Mouse (Mus musculus) limb, embryonic 10.5 days (tissue): ENCODE data around the gene Pcgf5. TPM values are rescaled to one million over a fixed set of nuclear protein-coding genes. Genes with fewer than 3 reads are reported as not detected.
A peak's percentile ranks its signal among the peaks of the same experiment; 100 is the strongest.

Experiments
- DNase-seq: peaks from one replicate; pipeline ENCODE4 v3.0.0-alpha.2; 2017; ENCODE audit warnings: low spot score
- H3K27ac ChIP-seq: fragments of 300-500 bp; sonication (generic); 2 replicates; pipeline ENCODE4 v1.5.1; 2016; ENCODE audit warnings: mild to moderate bottlenecking
- H3K27me3 ChIP-seq: fragments of 300-500 bp; sonication (generic); 2 replicates; pipeline ENCODE4 v1.6.1; 2016; ENCODE audit warnings: low read depth, mild to moderate bottlenecking; ENCODE audit not compliant: poor library complexity, severe bottlenecking
- H3K36me3 ChIP-seq: fragments of 300-500 bp; sonication (generic); 2 replicates; pipeline ENCODE4 v1.6.1; 2016; ENCODE audit warnings: mild to moderate bottlenecking, moderate library complexity
- H3K4me1 ChIP-seq: fragments of 300-500 bp; sonication (generic); 2 replicates; pipeline ENCODE4 v1.6.1; 2016
- H3K4me3 ChIP-seq: fragments of 300-500 bp; sonication (generic); 2 replicates; pipeline ENCODE4 v1.5.1; 2016; ENCODE audit warnings: mild to moderate bottlenecking, moderate library complexity
- H3K9me3 ChIP-seq: fragments of 300-500 bp; sonication (generic); replicated peaks from 2 replicates; pipeline ENCODE4 v1.6.1; 2016; ENCODE audit warnings: mild to moderate bottlenecking
- WGBS: fragments of 180-500 bp; shearing (Covaris S2); methylation state at CpG from one replicate; pipeline ENCODE4 v1.1.7; 2016; 5-methylcytosine and 5-hydroxymethylcytosine counted together
- polyA plus RNA-seq: library from polyadenylated mRNA; unstranded; fragments of >200 nt; fragmentation: Nextera tagmentation; extraction: Ambion mirVana; gene quantifications from 2 replicates; pipeline ENCODE4 v1.2.1, GENCODE M21; 2016

The Pcgf5 gene
- polyA plus RNA-seq: 2.9 and 4.5 TPM in 2 replicates

DNA sequence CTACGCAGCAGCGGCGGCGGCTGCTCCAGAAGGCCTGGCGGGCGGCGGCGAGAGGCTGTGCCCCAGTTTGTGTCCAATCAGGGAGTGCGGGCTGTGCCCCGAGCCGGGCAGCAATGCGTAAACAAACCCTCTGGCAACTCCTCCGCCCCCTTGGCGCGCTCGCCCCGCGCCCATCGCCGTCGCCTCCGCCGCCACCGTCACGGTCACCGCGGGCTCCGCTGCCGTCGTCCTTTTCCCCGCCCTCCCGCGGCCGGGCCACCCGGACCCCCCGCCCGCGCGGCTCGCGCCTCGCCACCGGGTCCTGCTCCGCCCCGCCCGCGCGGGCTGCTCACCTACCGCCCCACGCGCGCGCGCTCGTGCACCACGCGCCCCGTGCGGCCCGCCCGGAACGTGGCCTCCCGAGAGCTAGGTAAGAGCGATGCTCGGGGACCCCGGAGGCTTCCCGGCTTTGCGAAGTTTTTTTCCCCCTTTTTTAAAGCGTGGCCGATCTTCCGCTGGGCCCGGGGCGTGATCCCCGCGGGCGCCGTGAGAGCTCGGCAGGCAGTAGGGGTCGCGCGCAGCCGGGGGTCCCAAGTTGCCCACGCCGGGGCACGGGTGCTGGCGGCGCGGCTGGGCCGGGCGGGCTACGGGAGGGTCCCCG lies at the start of gene Pcgf5:
TSS of gene Pcgf5 (plus strand) at position 149 of the 640 bp plus-strand sequence.
- H3K27me3 ChIP-seq: peaks cover 76% of the 10 kb centered on the region
- peak within 1 kb of the TSS; percentile 77 for H3K4me3 ChIP-seq
- H3K4me1 ChIP-seq: peaks cover 22% of the 10 kb centered on the region
- WGBS: under 1% methylated on average over 69 of the region's 92 CpGs
- DNase-seq: peak; percentile 73
- no peaks in the 10 kb centered on the region for H3K36me3 ChIP-seq
- peak within 1 kb of the TSS; percentile 77 for H3K27ac ChIP-seq
- no peaks in the 10 kb centered on the region for H3K9me3 ChIP-seq

DNA sequence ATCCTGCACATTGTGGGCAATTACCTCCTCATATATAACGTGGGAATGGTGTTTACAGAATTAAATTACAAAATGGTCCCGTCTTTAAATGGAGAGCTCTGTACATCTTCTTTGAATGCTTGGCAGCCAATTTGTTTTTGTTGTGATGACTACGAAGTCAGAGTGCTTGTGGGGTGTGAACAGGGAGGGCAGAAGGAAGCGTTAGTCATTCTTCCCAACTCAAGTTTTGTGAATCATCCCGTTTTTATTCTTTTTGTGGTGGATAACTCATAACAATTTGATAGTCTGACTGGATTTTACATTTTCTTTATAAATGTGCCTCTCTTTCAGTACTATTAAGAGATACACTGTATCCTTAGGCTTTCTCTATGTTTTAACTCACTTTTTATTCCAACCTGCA lies 42.6 kb upstream of the Pcgf5 start:
- no peaks in the 10 kb centered on the region for H3K27me3 ChIP-seq
- no peaks in the 10 kb centered on the region for H3K9me3 ChIP-seq
- H3K4me1 ChIP-seq: no peaks in the 10 kb centered on the region
- H3K27ac ChIP-seq: no peak overlapping the region
- no peaks in the 10 kb centered on the region for H3K36me3 ChIP-seq
- H3K4me3 ChIP-seq: no peak overlapping the region
- 74% methylated on average over 5 of the region's 5 CpGs for WGBS
- DNase-seq: no peak

DNA sequence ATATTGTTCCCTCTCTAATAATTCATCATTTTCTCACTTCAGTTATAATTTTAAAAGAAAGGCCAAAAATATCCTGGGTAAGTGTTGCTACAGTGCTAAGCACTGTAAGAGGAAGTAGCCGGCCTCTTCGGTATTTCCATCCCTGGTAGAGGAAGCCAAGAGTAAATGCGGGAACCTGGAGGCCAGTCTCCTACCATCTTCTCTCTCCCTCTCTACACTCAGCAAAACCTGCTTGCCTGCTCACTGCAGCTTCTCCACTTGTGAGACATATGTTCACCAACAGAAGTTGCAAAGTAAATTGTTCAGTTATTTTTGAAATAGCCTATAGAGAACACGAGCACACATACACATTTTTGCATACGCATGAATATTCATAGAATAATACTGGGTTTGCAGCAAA lies 34.1 kb upstream of the Pcgf5 start:
- H3K36me3 ChIP-seq: no peaks in the 10 kb centered on the region
- DNase-seq: no peak
- H3K27ac ChIP-seq: no peak overlapping the region
- no peaks in the 10 kb centered on the region for H3K4me1 ChIP-seq
- H3K27me3 ChIP-seq: no peaks in the 10 kb centered on the region
- 93% methylated on average over 5 of the region's 5 CpGs for WGBS
- H3K9me3 ChIP-seq: no peaks in the 10 kb centered on the region
- H3K4me3 ChIP-seq: no peak overlapping the region

DNA sequence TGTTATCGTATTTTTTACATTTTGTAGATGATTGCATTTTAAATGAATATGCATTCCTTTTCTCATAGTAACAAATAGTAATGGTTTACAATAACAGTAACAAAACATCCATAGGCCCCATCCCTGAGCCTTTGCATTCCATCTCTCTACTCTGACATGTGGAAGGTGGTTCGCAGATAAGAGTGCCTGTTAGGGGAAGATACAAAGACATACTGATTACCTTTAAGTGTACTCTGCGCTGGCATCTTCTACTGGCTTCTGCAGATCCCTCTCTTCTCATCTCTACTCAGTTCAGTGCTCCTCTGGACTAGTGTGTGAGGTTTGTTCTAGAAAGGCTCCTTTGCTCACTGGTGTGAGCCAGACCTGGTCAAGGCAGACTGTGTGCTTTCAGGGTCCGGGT lies 28.4 kb upstream of the Pcgf5 start:
- Histone ChIP-seq H3K27me3 (no peaks in the 10 kb centered on the region), H3K4me3 (no peak overlapping the region), H3K4me1 (no peaks in the 10 kb centered on the region), H3K9me3 (no peaks in the 10 kb centered on the region), H3K27ac (no peak overlapping the region), H3K36me3 (no peaks in the 10 kb centered on the region)
- DNase-seq: no peak
- WGBS: 85% methylated on average over 4 of the region's 4 CpGs

DNA sequence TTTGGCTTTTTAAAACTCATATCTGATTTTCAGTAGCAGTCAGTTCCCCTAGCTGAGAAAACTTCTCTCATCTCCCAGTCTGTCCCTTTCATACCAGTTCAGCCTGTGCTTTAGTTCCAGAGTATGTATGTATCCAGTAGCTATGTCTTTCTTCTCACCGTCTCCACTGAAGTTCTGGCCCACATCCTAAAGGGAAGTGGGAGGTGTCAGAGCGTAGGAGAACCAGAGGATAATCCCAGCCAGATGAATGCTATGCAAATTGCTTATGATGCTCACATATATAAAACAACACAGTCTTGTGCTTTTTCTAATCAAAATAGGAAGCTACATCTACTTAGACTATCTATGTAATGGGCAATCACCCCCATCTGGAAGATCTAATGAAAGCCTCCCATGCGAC lies 27.0 kb upstream of the Pcgf5 start:
- 95% methylated on average over 3 of the region's 3 CpGs for whole genome bisulfite sequencing
- H3K27ac ChIP-seq: no peak overlapping the region
- no peak overlapping the region for H3K4me3 ChIP-seq
- H3K27me3 ChIP-seq: no peaks in the 10 kb centered on the region
- H3K9me3 ChIP-seq: no peaks in the 10 kb centered on the region
- no peak for DNase-seq
- no peaks in the 10 kb centered on the region for H3K4me1 ChIP-seq
- no peaks in the 10 kb centered on the region for H3K36me3 ChIP-seq

DNA sequence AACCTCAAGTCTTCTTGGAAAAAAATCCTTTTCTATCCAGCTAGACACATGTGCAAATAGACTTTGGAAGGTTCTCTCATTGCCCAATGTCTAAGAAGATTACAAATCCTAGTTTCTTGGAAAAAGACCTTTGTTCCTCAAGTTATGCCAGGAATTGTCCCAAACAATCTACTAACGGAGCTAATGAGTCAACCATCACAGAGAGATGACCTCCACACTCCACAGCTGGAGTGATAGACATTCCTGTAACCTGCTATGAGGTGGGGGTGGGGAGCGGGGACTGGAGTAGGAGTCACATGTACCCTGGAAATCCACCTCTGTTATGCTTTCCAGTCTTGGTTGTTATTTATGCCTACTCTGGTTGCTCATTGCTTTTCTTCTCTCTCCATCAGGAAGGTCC lies 24.8 kb upstream of the Pcgf5 start:
- H3K4me1 ChIP-seq: no peaks in the 10 kb centered on the region
- H3K36me3 ChIP-seq: no peaks in the 10 kb centered on the region
- no peaks in the 10 kb centered on the region for H3K27me3 ChIP-seq
- no peak for DNase-seq
- H3K27ac ChIP-seq: no peak overlapping the region
- H3K9me3 ChIP-seq: no peaks in the 10 kb centered on the region
- H3K4me3 ChIP-seq: no peak overlapping the region
- 69% methylated on average over 2 of the region's 2 CpGs for WGBS

DNA sequence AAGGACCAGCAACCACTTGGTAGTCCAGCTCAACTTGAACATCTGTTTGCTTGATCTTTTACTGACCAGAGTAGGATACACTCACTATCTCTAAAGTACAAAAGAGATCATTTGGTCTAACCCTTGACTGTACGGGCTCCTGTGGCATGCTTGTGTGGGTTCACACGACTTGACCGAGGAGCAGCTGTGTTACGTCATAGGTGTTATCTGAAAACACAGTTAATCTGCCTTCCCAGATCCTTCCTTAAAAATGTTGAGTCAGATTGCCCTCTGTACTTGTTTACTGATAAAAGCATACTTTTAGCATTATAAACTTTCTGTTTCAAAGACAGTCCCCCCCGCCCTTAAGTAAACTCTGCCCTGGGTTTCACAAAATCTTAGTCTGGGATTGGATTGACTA lies 19.4 kb upstream of the Pcgf5 start:
- Histone ChIP-seq H3K27ac (no peak overlapping the region), H3K4me3 (no peak overlapping the region), H3K27me3 (no peaks in the 10 kb centered on the region), H3K36me3 (no peaks in the 10 kb centered on the region), H3K9me3 (no peaks in the 10 kb centered on the region), H3K4me1 (no peaks in the 10 kb centered on the region)
- DNase-seq: no peak
- 84% methylated on average over 5 of the region's 5 CpGs for WGBS

DNA sequence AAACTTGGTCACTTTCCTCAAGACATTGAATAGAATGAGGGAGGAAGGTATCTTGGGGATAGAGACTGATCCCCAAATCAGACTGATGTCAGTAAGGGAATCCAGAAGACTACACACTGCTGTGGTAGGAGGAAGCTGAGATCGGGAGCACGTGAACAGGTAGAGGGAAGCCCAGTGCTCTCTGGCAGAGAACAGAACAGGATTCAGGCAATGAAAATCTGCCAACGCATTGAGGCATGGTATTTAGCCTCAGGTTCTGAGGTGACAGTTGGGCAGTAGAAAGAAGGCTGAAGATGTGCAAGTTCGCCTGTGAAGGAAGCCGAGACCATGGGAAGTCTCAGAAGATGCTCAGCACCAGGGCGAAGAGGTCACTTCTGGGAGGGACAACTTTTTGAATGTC lies 733 bp upstream of the Pcgf5 start:
- 24% methylated on average over 6 of the region's 6 CpGs for WGBS
- Histone ChIP-seq H3K4me1 (peaks cover 22% of the 10 kb centered on the region), H3K9me3 (no peaks in the 10 kb centered on the region), H3K36me3 (no peaks in the 10 kb centered on the region), H3K4me3 (peak overlapping the region; percentile 77), H3K27ac (no peak overlapping the region), H3K27me3 (peaks cover 76% of the 10 kb centered on the region)
- no peak for DNase-seq

DNA sequence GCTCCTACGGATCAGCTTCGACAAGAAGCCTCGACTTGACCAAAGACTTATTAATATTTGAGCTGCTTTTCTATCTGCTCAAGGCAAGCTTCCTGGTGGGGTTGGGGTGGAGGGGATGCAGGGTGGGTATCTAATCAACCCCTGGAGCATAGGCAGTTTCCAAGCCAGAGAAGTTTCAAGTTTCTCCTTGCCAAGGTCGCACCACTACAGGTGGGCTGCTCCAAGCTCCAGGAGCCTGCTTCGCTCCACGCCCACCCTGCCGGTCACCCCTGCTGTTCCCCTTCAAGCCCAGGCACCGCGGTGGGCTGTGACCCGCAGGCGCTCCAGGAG lies 313 bp upstream of the Pcgf5 start:
- Histone ChIP-seq H3K36me3 (no peaks in the 10 kb centered on the region), H3K27ac (peak overlapping the region; percentile 77), H3K4me1 (peaks cover 22% of the 10 kb centered on the region), H3K27me3 (peaks cover 76% of the 10 kb centered on the region), H3K4me3 (peak overlapping the region; percentile 77), H3K9me3 (no peaks in the 10 kb centered on the region)
- under 1% methylated on average over 11 of the region's 11 CpGs for WGBS
- no peak for DNase-seq

DNA sequence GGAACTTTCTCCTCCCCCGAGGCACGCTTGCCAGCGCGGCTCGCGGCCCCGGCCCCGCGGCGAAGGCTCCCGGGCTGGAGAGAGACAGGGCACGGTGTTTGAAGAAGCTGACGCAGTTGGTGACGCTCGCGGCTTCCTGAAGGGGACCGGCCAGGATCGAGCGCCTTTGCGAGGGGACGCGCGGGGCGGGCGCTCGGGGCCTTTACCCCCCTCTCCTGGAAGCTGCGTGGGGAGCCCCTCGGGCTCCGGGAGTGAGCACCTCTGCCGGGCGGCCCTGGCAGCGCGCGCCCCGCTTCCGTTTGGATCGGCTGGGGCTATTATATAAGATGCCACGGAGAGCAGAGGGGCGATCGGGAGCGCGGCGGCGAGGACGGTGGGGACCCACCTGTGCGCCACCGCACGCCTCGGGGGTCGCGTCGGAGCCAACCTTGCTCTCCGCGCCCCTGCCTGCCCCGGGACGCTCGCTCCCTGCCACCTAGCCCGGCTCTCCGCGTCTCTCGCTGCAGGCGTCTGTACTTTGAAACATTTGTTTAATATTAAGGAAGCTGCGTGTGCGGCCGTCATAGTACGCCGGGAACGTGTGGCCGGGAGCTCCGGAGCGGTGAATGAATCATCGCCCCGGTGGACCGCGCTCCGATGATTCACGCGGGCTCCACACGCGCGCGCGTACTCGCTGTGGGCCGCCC lies 835 bp downstream of the Pcgf5 start:
- H3K27ac ChIP-seq: peak overlapping the region; percentile 77
- H3K9me3 ChIP-seq: no peaks in the 10 kb centered on the region
- DNase-seq: peak; percentile 63
- H3K36me3 ChIP-seq: no peaks in the 10 kb centered on the region
- H3K4me3 ChIP-seq: peak overlapping the region; percentile 77
- under 1% methylated on average over 85 of the region's 85 CpGs for WGBS
- peaks cover 76% of the 10 kb centered on the region for H3K27me3 ChIP-seq
- peaks cover 22% of the 10 kb centered on the region for H3K4me1 ChIP-seq

DNA sequence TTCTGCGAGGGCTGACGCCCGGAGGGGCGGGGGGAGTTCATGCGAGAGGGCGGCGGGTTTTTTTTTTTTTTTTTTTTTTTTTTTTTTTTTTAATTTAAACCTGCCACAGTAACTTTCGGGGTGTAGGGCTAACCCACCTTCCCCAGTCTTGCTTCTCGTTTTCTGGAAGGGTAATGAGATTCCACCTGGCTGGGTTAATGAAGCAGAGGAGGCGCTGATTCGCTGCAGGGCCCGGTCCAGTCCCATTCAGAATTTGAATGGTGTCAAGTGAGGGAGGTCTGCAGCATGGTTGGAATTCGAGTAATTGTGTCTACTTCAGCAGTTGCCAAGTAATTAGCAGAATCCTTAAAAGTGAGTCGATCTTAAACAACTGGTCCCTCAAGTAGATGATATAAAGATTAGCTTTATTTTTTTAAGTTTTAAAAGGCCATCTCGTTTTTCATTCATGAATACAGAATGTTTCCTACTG lies 1.4 kb downstream of the Pcgf5 start:
- H3K4me3 ChIP-seq: peak overlapping the region; percentile 77
- no peaks in the 10 kb centered on the region for H3K36me3 ChIP-seq
- H3K27ac ChIP-seq: no peak overlapping the region
- H3K9me3 ChIP-seq: no peaks in the 10 kb centered on the region
- peaks cover 71% of the 10 kb centered on the region for H3K27me3 ChIP-seq
- DNase-seq: no peak
- WGBS: 6% methylated on average over 15 of the region's 15 CpGs
- H3K4me1 ChIP-seq: peaks cover 22% of the 10 kb centered on the region

DNA sequence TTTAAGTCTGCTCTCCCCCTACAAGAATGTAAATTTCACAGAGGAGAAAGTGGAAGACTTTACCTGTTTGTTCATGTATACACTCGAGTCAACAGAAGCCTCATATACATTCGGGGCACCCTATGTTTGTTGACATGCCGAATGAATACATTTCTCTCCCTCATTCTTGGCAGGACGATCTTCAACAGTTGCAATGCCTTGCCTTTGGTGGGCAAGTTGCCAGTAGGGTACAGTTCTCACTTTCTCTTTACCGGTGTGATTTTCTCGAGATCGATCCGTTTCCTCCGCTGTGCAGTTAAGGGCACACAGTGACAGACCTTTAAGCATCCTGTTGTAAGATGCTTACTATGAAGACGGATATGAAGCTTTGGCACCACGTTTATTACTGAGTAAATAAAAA lies 2.1 kb downstream of the Pcgf5 start:
- Histone ChIP-seq H3K27ac (no peak overlapping the region), H3K9me3 (no peaks in the 10 kb centered on the region), H3K4me1 (peaks cover 22% of the 10 kb centered on the region), H3K27me3 (peaks cover 67% of the 10 kb centered on the region), H3K4me3 (no peak overlapping the region), H3K36me3 (no peaks in the 10 kb centered on the region)
- WGBS: 82% methylated on average over 11 of the region's 11 CpGs
- no peak for DNase-seq

DNA sequence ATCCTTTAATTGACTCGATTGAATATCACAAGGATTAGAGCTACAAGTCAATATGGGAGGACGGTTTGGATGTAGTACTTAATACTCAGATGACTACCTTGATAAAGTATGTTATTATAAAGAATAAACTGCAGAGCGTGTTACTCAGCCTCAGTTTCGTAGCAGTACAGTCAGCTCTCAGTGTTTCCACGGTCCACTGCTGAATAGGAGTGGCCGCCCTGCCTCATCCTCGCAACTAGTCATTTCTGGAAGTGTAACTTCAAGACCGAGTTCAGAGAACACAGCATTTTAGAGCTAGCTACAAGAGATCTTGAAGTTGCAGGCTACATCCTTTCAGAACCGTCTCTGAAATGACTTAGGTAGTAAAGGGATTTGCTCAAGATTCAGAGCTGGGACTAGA lies 2.8 kb downstream of the Pcgf5 start:
- DNase-seq: no peak
- Histone ChIP-seq H3K36me3 (no peaks in the 10 kb centered on the region), H3K4me3 (no peak overlapping the region), H3K9me3 (no peaks in the 10 kb centered on the region), H3K27ac (no peak overlapping the region), H3K4me1 (peaks cover 22% of the 10 kb centered on the region), H3K27me3 (peaks cover 60% of the 10 kb centered on the region)
- 96% methylated on average over 9 of the region's 9 CpGs for WGBS
